In genomic region chr9:59189141-59189540, GRCm38 (mm10) we compare ENCODE assay signal across 8 mouse cellular contexts.
DNase-seq lines count a peak whose midpoint lies in the region; ATAC-seq and TF ChIP-seq lines count a peak whose summit lies in the region.

No protein-coding gene starts in this region.

- no peak overlapping the region for H3K4me2 ChIP-seq in hindbrain, embryonic 15.5 days
- H3K4me2 ChIP-seq in limb, embryonic 11.5 days (ENCODE audit: low read depth, severe bottlenecking), result no peak overlapping the region

- H3K9me3 ChIP-seq in hindbrain, embryonic 15.5 days, result no peaks in the 10 kb centered on the region
- no peaks in the 10 kb centered on the region for H3K9me3 ChIP-seq in limb, embryonic 11.5 days (ENCODE audit: control insufficient read depth, low read length)

- WGBS in hindbrain, embryonic 15.5 days, result 33% methylated on average over 9 of the region's 9 CpGs
- WGBS in limb, embryonic 11.5 days, result 37% methylated on average over 9 of the region's 9 CpGs
- 6% methylated on average over 9 of the region's 9 CpGs for WGBS in small intestine, adult 2 months

- H3K9ac ChIP-seq in hindbrain, embryonic 15.5 days, result no peak overlapping the region
- H3K9ac ChIP-seq in limb, embryonic 11.5 days (ENCODE audit: low read length), result no peak overlapping the region

- H3K27me3 ChIP-seq in hindbrain, embryonic 15.5 days, result no peaks in the 10 kb centered on the region
- no peaks in the 10 kb centered on the region for H3K27me3 ChIP-seq in limb, embryonic 11.5 days (ENCODE audit: control insufficient read depth, insufficient read depth, low read length)
- no peaks in the 10 kb centered on the region for H3K27me3 ChIP-seq in small intestine, adult 2 months (ENCODE audit: control insufficient read depth, insufficient read depth, low read length)

- no peak overlapping the region for H3K4me3 ChIP-seq in hindbrain, embryonic 15.5 days
- no peak overlapping the region for H3K4me3 ChIP-seq in limb, embryonic 11.5 days (ENCODE audit: low read depth, low read length)
- H3K4me3 ChIP-seq in small intestine, adult 2 months (ENCODE audit: low read depth, low read length), result peak overlapping the region; percentile 11

- DNase-seq in 3T3-L1 (ENCODE audit: low read depth, low spot score) (peak; percentile 89), MN1 (ENCODE audit: low spot score) (peak; percentile 77)
- peak; percentile 45 for DNase-seq in embryo, embryonic 11.5 days (ENCODE audit: low read depth, low spot score)
- DNase-seq in limb, embryonic 11.5 days (ENCODE audit: low spot score), result peak; percentile 40
- no peak for DNase-seq in thymus, postnatal 4 days

- peak overlapping the region; percentile 59 for H3K27ac ChIP-seq in hindbrain, embryonic 15.5 days (replicated peaks)
- H3K27ac ChIP-seq in limb, embryonic 11.5 days (replicated peaks; ENCODE audit: low read depth, low read length), result no peak overlapping the region
- no peak overlapping the region; the same call in 1 of the 2 replicates for H3K27ac ChIP-seq in small intestine, adult 2 months (ENCODE audit: insufficient read depth, low read depth, low read length)

- TF ChIP-seq POLR2A in small intestine, adult 2 months (IDR thresholded peaks at IDR 0.05; ENCODE audit: low read depth, low read length), result no peak

- H3K36me3 ChIP-seq in hindbrain, embryonic 15.5 days, result no peaks in the 10 kb centered on the region
- no peaks in the 10 kb centered on the region for H3K36me3 ChIP-seq in limb, embryonic 11.5 days (ENCODE audit: control insufficient read depth, insufficient read depth, low read length)
- no peaks in the 10 kb centered on the region for H3K36me3 ChIP-seq in small intestine, adult 2 months (ENCODE audit: control insufficient read depth, insufficient read depth, low read length)

- peaks cover 19% of the 10 kb centered on the region for H3K4me1 ChIP-seq in hindbrain, embryonic 15.5 days (replicated peaks)
- peaks cover 12% of the 10 kb centered on the region; the same call in 1 of the 2 replicates for H3K4me1 ChIP-seq in limb, embryonic 11.5 days (ENCODE audit: control insufficient read depth, insufficient read depth, low read length)
- peaks cover 2% of the 10 kb centered on the region; the same call in 1 of the 2 replicates for H3K4me1 ChIP-seq in small intestine, adult 2 months (ENCODE audit: control insufficient read depth, insufficient read depth, insufficient read length, low read length)

- peak; percentile 81 for ATAC-seq in hindbrain, embryonic 15.5 days (ENCODE audit: low FRiP score, low read depth)
- ATAC-seq in limb, embryonic 11.5 days (ENCODE audit: insufficient number of reproducible peaks, low FRiP score, low TSS enrichment, low read depth), result no peak
- no peak for ATAC-seq in megakaryocyte progenitor cell, adult 5-6 weeks (replicated peaks; ENCODE audit: poor library complexity)

- TF ChIP-seq CTCF in small intestine, adult 2 months (IDR thresholded peaks at IDR 0.05; ENCODE audit: extremely low read depth, insufficient read length, insufficient replicate concordance, low read depth, low read length), result no peak
